Mouse (Mus musculus): ENCODE results near the gene Gm815.

Gene Gm815

DNA sequence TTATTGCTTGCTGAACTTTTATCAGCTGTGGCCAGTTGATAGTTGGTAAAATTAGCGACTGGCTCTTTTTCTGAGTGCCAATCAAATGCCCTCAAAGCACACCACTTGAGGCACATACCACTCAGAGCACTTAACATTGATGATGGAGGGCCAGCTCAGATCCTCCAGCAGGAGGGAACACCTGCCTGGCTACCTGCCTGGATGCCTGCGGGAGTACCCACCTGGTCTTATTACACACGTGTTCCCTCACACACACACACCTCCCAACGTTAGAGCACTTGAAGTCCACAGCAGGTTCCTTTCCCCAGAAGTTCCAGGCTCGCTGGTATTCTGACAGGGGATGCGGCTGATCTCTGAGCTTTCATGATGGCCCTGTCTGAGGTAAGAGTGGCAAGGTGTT is at the start of gene Gm815:
Gm815 (plus strand) TSS at position 266 of the 400 bp plus-strand sequence.
- DNase-seq (ENCODE audit: low spot score) = no peak

DNA sequence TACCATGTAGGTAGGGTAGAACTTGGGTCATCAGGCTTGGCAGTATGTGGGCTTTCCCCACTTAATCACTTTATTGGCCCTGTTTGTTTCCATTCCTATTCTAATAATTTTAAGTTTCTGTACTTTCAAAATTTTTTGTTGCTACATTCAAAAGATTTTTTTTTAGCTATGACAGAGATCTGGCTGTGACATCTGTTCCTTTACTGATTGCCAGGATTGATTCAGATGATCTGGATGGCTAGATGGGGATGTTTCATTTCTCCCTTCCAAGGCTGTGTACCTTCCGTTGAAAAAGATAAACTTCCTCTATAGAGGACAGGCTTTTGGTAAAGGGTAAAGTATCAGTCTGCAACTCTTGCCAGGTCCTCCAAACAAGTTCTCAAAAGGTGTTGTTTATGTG is 48.1 kb upstream of the Gm815 start:
- DNase-seq (ENCODE audit: low spot score) = no peak

DNA sequence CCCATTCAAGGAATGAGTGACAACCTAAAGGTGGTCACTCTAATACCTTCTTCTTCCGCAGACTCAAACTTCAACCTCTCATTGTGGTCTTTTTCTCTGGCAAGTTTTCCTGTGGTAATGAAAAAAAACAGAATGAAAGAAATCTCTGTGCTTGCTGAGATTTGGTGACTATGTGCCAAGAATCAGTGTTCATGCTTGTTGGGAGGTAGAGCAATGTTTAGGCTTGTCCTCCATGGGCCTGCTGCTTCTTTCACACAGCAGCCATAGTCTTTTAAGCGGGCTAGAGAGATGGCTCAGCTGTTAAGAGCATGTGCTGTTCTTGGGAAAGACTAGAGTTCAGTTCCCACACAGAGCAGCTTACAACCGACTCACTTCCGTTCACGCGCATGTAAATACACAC is 41.8 kb upstream of the Gm815 start:
- DNase-seq (ENCODE audit: low spot score) = no peak

DNA sequence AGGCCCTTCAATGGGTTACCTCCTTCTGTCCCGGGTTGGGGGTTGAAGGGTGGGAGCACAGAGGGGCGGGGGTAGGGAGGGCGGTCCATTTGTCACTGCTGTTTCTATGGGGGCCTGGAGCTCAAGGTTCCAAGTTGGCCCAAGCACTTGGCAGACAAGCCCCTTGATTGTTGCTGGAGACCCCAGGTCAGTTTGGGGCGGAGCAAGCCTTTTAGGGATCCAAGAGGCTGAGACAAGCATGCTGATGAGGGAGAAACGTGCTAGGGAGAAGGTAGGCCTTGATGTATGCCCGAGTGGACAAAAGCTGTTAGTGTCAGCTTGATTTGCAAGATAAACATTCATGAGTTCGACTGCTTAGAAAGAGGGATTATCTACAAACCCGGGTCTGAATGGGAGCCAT is 40.9 kb upstream of the Gm815 start:
- DNase-seq (ENCODE audit: low spot score) = no peak

DNA sequence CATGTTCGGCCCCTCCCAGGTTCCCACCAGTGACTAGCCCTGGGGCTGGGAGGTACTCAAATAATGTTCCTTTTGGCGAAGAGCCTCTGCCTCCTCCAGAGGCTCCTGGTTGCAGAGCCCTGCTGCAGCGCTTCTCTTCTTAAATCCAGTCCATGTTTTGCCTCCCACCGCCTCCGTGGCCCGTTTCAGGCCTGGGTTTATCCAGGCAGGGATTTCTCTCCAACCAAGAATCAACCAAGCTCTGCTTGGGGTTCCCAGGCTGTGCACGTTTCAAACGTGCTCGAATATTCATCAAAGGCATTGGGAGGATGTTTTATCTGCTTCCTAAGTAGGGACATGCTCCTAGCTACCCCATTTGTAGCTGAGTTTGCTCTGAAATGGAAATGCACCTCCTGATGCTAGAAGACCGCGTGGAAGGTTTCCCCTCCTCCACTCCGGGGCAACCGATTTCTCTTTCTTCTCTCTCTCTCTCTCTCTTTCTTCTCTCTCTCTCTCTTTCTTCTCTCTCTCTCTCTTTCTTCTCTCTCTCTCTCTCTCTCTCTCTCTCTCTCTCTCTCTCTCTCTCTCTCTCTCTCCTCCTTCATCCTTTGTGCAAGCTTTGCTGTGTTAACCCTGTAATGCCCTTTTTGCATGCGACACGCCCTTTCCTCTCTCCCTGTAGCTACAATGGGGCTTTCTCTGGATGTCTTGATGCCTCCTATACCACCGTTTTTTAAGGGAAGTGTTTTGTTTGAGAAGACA is 40.2 kb upstream of the Gm815 start:
- DNase-seq (ENCODE audit: low spot score) = peak; percentile 96

DNA sequence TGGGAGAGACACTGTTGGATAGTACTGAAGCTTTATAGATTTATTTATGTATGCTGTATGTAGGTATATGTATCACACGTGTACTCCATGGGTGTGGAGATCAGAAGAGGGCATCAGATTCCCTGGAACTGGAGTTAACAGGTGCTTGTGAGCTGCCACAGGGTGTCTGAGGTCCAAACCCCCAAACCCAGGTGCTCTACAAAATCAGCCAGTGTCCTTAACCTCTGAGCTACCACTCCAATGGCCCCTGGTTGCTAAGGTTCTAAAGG is 39.7 kb upstream of the Gm815 start:
- no peak for DNase-seq (ENCODE audit: low spot score)

DNA sequence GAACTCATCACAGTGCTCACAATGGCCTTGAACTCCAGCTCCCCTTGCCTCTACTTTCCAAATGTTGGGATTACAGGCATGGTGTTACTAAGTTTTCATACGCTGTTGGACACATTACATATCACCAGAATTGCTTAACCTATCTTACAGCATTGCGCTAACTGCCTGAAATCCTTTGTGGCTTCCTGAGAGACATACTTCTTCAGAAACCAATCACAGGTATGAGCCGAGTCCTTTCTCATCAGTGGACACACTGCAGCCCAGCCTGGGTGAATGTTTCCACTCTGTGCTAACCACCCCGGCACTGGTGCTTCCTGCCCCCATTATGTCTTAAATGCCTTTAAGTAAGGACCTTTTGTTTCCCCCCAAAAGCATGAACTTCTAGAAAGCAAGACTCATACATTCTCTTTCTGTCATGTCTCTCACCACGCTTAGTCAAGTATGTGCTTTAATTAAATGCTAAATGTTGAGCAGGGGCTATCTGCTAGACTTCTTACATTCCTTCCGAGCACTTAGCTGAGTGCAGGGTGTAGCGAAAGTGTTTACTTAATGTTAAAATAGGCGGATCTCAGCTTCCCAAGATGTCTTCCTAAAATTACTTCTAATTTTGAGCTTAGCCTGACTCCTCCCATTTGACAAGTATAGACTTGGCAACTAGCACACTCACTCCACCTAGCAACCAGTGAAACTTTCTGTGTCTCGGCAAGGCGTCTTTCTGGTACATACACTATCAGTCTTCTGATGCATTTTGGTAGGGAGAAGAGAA is 34.5 kb upstream of the Gm815 start:
- DNase-seq (ENCODE audit: low spot score) = no peak

DNA sequence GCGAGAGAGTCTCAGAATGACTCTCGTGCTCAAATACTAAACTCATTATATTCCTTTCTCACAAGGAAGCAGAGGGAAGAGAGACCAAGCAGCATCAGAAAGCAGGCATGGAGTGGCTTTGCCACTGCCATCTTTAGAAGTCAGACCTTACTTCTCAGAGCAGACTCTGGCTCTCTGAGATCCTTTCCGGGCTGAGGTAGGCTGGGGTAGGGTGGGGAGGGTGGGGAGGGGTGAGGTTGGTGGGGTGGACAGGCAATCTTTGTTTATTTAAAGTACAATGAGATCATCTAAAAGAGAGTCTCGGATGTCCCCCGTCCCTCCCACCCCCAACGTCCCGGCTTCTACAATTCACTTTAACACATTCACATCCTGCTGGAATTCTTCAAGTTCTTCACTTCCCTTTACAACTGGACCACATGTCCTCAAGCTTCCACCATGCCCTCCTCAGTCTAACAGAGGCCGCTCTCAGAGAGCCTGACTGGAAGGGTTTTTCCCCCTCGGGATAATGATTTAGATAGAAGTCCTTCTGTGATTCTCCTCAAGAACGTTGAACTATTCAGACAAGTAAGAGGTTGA is 33.3 kb upstream of the Gm815 start:
- no peak for DNase-seq (ENCODE audit: low spot score)

DNA sequence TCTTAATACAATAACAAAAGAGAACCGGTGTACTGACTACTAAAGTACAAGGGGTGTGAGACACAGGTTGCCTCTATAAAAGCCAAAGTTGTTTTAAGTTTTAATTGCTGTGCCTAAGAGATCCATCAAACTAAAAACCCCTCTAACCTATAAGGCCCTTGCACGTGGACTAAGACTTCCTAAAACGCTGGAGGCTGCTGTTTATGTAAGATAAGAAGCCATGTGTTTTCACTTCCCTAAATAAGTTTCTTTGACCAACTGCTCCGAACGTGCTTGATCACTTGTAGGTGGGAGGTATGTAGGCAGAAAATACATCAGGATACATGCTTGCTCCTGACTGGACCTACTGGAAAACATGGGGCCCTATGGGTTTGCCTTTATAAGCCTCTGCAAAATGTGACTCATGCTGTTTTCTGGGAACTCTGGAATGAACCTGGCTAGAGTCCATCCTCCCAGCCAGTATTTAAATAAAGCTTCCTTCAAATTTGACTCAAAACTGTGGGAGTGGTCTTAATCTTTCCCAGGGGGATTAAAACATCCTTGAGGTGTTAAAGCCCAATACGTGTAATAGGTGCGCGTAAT is 31.9 kb upstream of the Gm815 start:
- DNase-seq (ENCODE audit: low spot score) = no peak

DNA sequence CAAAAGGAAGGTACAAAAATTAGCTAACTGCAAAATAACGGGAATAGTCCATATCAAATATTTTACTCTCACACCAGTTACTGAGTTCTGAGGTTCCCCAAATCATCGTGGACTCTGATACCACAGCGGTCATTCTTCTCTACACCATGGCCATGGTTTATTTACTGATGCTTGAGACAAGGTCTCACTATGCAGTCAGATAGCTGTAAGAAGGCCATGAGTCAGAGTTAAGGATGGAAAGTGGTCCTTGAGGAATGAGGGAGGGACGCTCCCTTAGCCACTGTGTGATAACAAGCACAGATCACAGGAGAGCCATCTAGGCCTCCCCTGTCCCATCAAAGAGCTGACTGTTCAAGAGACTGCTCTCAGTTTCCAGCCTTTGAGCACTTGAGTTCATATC is 31.0 kb upstream of the Gm815 start:
- DNase-seq (ENCODE audit: low spot score) = no peak

DNA sequence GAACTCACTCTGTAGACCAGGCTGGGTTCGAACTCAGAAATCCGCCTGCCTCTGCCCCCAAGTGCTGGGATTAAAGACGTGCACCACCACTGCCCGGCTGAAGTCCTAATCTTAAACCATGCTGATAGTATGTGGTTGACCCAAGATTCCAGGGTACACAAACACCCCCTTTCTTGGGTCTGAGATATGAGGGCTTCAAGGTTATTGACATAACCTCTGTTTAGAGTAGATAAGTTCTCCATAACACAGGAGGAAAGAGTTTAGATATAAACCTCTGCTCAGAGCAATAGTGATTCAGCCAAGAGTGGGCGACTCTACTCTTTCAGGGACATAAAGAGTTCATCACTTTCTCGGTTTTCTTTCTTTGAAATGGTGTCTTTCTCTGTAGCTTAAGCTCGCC is 30.5 kb upstream of the Gm815 start:
- DNase-seq (ENCODE audit: low spot score) = no peak

DNA sequence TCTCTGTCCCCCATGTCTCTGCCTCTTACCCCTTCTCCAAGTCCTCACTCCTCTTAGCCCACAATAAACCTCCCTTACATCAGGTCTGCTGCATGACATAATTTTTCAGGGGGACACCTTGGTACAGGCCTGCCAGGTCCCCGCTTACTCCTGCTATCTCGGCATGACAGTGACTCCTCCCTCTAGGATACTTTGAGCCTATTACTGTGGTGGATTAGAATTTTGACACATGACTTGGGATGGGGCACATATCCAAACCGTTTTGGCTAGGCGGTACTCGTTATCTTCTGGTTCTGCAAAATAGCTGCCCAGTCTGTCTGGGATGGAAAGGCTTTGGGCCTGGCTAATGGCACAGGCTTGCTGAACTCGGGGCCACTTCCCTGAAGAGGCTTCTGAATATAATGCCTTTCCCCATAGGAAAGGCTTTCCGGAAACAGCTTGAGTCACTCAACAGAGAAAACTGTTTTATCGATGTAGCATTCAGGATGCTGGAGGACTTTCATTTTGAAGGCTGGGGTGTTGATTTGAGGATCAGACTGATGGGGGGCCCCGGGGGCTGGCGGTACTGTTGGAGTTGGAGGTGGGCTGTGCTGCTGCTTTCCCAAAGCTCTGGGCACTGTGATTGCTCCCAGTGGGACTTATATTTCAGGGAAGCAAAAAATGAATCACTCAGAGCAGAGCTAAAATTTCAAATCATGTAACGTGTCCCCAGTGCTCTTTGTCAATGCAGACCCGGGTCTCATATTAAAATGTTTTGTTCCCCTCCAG is 27.1 kb upstream of the Gm815 start:
- DNase-seq (ENCODE audit: low spot score) = no peak

DNA sequence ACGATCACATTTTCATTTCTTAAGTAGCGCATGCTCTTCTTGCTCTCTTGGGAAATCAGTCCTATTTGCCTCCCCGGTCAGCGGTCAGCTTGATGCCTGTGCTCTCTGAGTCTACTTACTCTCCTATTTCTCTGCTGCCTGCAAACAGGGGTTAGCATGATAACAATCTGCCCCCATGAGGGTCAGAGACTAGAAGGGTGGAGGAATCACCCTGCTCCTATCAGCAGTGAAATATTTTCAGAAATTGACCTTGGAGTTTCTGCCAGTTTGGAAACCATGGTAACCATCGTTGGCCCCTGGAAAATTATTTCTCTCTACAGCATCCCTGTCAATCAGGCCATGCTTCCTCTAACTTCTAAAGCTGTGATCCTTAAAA is 26.5 kb upstream of the Gm815 start:
- no peak for DNase-seq (ENCODE audit: low spot score)

DNA sequence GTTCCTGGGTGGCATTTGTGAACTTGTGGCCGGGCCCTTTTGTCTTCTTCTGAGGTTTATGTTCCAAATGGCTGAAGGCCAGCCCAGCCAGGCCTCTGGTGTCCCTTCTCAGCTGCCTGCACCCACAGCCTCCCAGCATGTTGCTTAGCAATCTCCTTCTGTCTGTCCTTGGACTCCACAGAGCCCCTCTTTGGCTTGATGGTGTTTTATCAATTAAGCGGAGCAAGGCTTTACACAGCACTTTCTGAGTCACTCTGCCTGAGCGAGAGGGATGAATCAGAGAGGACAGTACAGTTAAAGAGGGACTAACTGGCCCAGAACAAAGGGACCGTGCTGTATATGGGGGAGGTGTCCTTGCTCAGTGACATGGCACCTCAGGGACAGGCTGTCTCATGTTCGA is 22.0 kb upstream of the Gm815 start:
- no peak for DNase-seq (ENCODE audit: low spot score)

DNA sequence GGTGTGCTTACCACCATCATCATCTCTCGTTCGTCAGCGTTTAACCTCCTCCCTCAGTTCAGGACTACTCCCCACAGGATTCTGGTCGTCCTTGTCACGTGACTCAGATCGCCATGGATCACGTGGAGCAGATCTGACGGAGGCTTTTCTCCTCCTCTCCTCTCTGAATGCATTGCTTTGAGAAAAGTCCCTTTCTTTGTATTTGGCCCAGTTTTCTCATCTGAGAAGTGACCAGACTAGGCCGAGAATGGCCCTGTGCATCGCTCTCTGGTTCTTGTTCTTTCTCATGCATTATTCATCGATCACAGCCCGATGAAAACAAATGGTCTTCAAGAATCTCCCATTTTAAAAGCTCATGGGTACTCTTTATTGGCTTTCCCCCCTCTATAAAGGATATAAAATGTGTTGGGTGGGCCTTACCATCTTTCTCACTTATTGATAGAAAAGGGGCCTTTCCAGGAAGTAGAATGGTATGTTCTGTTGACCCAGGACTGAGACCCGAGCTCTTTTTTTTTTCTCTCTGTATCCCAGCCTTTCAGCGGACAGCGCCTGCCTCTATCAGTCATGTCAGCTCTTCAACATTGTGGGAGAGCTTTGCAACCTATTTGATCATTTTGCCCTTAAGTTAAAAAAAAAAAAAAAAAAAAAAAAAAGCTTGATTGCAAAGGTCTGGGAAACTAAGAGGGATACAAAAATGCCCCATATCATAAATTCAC is 20.5 kb upstream of the Gm815 start:
- DNase-seq (ENCODE audit: low spot score) = no peak

DNA sequence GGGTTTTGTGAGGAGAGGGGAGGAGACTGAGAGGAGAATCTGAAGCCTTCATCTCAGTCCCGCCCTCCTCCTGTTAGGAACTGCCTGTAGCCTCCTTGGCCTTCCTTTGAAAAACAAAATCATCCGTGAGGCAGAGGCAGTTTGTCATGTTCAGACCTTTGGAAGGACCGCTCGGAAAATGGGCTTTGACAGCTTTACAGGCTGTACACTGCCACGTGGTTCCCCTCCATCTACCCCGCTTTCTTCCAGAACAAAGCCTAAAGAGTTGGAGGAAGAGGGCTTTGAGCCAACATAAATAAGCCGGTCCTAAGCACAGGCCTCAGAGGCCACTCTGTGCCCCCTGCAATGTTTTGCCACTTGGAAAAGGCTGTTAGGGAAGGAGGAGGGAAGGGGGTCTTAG is 19.9 kb upstream of the Gm815 start:
- no peak for DNase-seq (ENCODE audit: low spot score)

DNA sequence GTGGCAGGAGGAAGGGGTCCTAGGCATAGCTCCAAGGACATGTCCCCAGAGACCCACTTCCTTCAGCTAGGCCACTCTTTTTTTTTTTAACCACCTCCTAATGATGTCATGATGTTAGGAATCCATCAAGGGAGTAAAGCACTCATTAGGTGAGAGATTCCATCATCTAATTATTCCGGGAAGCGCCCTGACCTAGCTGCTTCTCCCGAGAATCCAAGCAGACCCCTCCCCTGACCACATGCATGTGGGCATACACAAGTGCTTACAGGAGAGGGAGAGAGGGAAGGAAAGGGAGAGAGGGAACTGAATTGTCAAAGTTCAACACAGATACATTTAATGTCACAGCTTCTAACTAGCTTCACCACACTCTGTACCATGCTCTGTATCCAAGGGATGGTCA is 16.1 kb upstream of the Gm815 start:
- DNase-seq (ENCODE audit: low spot score) = peak; percentile 44

DNA sequence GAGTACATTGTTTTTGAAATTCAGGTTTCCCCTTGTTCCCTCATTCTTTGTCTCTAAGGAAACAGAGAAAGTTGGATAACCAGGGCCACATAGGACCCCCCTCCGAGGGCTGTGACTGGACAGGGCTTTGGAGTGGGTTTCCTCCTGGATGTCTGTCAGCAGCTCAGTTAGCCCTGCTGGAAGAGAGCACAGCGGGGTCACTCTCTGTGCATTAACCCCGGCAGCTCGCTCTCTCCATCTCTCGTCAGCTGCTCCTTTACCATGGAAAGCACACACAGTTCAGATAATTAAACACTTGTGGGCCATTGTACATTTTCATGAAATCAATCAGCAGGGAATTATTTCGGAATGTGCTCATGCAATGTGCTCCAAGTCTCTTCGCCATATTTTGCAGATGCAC is 15.4 kb upstream of the Gm815 start:
- DNase-seq (ENCODE audit: low spot score) = peak; percentile 50

DNA sequence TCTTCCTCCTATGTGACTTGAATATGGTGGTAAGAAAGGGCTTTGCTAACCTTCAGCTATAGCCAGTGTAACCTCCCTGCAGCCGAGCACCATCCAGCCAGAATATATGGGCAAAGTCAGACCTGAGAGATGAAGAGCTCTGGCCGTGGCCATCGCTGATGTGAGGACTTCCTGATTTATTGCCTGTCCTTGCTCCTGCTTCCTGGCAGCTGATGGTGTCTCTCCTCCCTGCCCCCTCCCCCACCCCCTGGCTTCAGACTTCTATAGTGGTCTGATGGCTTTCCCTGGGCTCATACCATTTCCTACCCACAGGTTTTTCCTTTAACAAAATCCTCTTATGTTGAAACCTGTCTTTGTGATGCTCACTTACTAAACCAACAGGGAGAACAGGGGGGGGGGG is 14.6 kb upstream of the Gm815 start:
- DNase-seq (ENCODE audit: low spot score) = no peak

DNA sequence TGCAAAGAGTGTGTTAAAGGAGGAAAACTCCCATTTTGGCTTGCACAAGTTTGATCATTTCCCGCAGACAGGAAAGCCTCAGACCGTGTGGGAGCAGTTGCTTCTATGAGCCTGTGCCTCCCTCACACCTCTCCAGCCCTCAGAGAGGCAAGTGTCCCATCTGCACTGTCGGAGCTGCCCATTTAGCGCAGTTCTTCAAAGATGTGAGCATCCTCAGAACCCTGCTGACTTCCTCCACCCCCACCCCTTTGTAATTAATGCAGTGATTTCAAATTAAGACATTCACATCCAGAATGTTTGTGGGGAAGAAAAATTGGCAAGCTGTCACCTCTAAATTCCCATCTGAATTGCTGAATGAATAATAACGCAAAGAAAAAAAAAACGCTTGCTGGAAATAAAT is 12.8 kb upstream of the Gm815 start:
- DNase-seq (ENCODE audit: low spot score) = no peak

DNA sequence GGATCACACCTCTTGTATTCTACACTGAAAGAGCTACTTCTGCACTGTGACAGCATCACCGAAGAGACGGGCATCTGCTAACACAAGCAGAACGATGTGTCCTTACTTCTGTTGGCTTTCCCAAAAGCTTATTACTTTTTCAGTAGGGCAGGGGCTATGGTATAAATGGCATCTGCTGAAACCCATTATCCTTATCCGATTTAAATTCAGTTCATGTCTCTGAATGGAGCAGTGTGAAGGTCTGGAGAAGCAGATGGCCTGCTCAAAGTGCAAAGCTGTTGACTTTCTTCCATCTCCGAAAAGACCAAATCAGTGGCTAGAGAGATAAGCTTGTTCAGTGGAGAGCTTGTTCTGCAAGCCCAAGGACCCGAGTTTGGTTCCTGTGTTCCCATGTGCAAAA is 10.1 kb upstream of the Gm815 start:
- no peak for DNase-seq (ENCODE audit: low spot score)

DNA sequence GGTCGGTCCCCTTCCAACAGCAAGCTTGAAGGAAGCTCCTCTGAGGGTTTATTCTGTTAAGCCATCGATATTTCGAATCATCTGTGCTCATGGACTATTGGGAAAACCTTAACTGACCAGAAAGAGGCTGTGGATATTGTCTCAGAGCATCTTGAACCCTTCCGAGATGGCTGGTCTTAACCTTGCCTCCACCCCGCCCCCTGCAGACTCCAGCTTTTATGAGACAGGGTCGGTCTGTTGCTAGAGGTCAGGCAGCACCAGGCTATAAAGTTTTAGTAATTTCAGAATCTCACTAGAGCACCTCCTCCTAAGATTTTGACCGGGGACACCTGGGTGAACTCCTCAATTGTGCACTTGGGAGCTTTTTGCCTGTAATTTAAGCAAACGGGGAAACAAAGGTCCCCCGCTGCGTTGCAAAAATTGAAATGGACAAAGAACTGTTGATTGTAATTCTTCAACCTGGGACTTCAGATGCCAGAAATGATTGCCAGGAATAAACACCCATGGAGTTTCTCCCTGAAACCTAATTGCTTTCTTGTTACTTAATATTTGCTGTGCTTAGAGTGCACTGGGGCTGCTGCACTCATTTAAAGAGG is 8.4 kb upstream of the Gm815 start:
- peak; percentile 30 for DNase-seq (ENCODE audit: low spot score)
